ENCODE assay signal across 9 mouse cellular contexts in genomic region chr1:127409512-127409911, GRCm38 (mm10).
A peak's percentile ranks its signal among the peaks of the same experiment; 100 is the strongest.
DNase-seq lines count a peak whose midpoint lies in the region; ATAC-seq and TF ChIP-seq lines count a peak whose summit lies in the region.
"Had no signal": no experiment of that assay in that cellular context is flagged by ENCODE, and none has a peak within 500 bp of the region (broad histone marks: within the 10 kb centered on the region; RNA-seq: fewer than 3 reads in every experiment).

No protein-coding gene starts in this region.

- no peak overlapping the region for H3K4me3 ChIP-seq in MEL (ENCODE audit: control insufficient read depth in 1 of 2, insufficient read depth in 1 of 2, low read depth in 2 of 2, low read length in 2 of 2)
- H3K4me3 ChIP-seq in forebrain, embryonic 16.5 days (replicated peaks; ENCODE audit: low read length), result no peak overlapping the region
- no peak overlapping the region for H3K4me3 ChIP-seq in intestine, postnatal 0 days (ENCODE audit: low read depth, low read length)
- H3K4me3 ChIP-seq: embryonic facial prominence, embryonic 13.5 days had no signal

- no peak overlapping the region for H3K4me2 ChIP-seq in forebrain, embryonic 16.5 days (ENCODE audit: low read length)
- H3K4me2 ChIP-seq in intestine, postnatal 0 days (replicated peaks; ENCODE audit: low read depth), result no peak overlapping the region
- H3K4me2 ChIP-seq: embryonic facial prominence, embryonic 13.5 days had no signal

- peak; percentile 74 for TF ChIP-seq RAD21 in MEL (IDR thresholded peaks at IDR 0.05; ENCODE audit: low read depth, low read length)

- no peak overlapping the region for H3K27ac ChIP-seq in MEL (ENCODE audit: control insufficient read depth, low read depth, low read length)
- H3K27ac ChIP-seq in forebrain, embryonic 16.5 days (ENCODE audit: low read length), result peak overlapping the region; percentile 24
- H3K27ac ChIP-seq in intestine, postnatal 0 days (ENCODE audit: low read depth, low read length), result no peak overlapping the region
- H3K27ac ChIP-seq: embryonic facial prominence, embryonic 13.5 days had no signal

- 31% methylated on average over 5 of the region's 5 CpGs for WGBS in forebrain, embryonic 16.5 days
- WGBS in intestine, postnatal 0 days, result 59% methylated on average over 5 of the region's 5 CpGs

- no peaks in the 10 kb centered on the region for H3K27me3 ChIP-seq in MEL (ENCODE audit: control insufficient read depth in 1 of 2, insufficient read depth in 2 of 2, low read length in 2 of 2)
- H3K27me3 ChIP-seq in forebrain, embryonic 16.5 days (replicated peaks; ENCODE audit: control insufficient read depth, insufficient read depth, low read length), result no peaks in the 10 kb centered on the region
- H3K27me3 ChIP-seq in intestine, postnatal 0 days (replicated peaks; ENCODE audit: control insufficient read depth, insufficient read depth, low read length), result no peaks in the 10 kb centered on the region
- H3K27me3 ChIP-seq: embryonic facial prominence, embryonic 13.5 days had no signal

- H3K79me2 ChIP-seq in MEL (ENCODE audit: control insufficient read depth, insufficient read depth, low read length, poor library complexity), result no peaks in the 10 kb centered on the region

- no peak for TF ChIP-seq EP300 in MEL (IDR thresholded peaks at IDR 0.05; ENCODE audit: low read depth in 1 of 2, low read length in 2 of 2)

- peak; percentile 26 for ATAC-seq in forebrain, embryonic 16.5 days
- ATAC-seq in intestine, postnatal 0 days, result no peak
- peak; percentile 72 for ATAC-seq in megakaryocyte-erythroid progenitor cell, adult 5-6 weeks (replicated peaks; ENCODE audit: low FRiP score, low TSS enrichment, poor library complexity, severe bottlenecking)

- no peaks in the 10 kb centered on the region for H3K4me1 ChIP-seq in MEL (ENCODE audit: control insufficient read depth in 1 of 2, insufficient read depth in 2 of 2, low read length in 2 of 2)
- peaks cover 14% of the 10 kb centered on the region for H3K4me1 ChIP-seq in forebrain, embryonic 16.5 days (replicated peaks; ENCODE audit: control insufficient read depth, insufficient read depth, low read length)
- H3K4me1 ChIP-seq in intestine, postnatal 0 days (replicated peaks; ENCODE audit: control insufficient read depth, insufficient read depth, low read length), result no peaks in the 10 kb centered on the region

- peak; percentile 64 for DNase-seq in 416B (ENCODE audit: low read depth)
- DNase-seq in MEL (ENCODE audit: low read depth, low spot score), result peak; percentile 57
- peak; percentile 29 to 40 for DNase-seq in thymus, postnatal 36 days
- no peak for DNase-seq in frontal cortex, postnatal 25 days (ENCODE audit: low spot score in 2 of 2)
- DNase-seq in left cerebral cortex, postnatal 25 days (ENCODE audit: low spot score in 2 of 2), result no peak

- no peak overlapping the region for H3K9ac ChIP-seq in MEL (ENCODE audit: control insufficient read depth, low read depth, low read length, poor library complexity, severe bottlenecking)
- H3K9ac ChIP-seq in forebrain, embryonic 16.5 days (replicated peaks; ENCODE audit: low read depth, low read length), result no peak overlapping the region
- no peak overlapping the region for H3K9ac ChIP-seq in intestine, postnatal 0 days (ENCODE audit: low read depth, low read length)
- H3K9ac ChIP-seq: embryonic facial prominence, embryonic 13.5 days had no signal

- no peak for TF ChIP-seq POLR2A in MEL (IDR thresholded peaks at IDR 0.05; ENCODE audit: control insufficient read depth in 1 of 2, insufficient read depth in 1 of 2, low read depth in 1 of 2, low read length in 2 of 2, poor library complexity in 1 of 2)

- peak; percentile 28 to 64 (median 60); a peak in 4 of 6 replicates for TF ChIP-seq CTCF in MEL (IDR thresholded peaks at IDR 0.05 in 2 of 3, conservative IDR thresholded peaks at IDR 0.05 in 1 of 3; ENCODE audit: control insufficient read depth in 1 of 3, insufficient read depth in 1 of 3, low read depth in 2 of 3, low read length in 3 of 3, poor library complexity in 1 of 3, severe bottlenecking in 1 of 3)
- peak; percentile 72 for TF ChIP-seq CTCF in intestine, postnatal 0 days (IDR thresholded peaks at IDR 0.05; ENCODE audit: low read depth)

- intact Hi-C loops in left cerebral cortex, postnatal 25 days (cut with DNase I), result no loop called here

- no peaks in the 10 kb centered on the region for H3K9me3 ChIP-seq in MEL (replicated peaks; ENCODE audit: insufficient read depth, low read length)
- H3K9me3 ChIP-seq in forebrain, embryonic 16.5 days (ENCODE audit: control insufficient read depth, low read length), result no peaks in the 10 kb centered on the region
- no peaks in the 10 kb centered on the region for H3K9me3 ChIP-seq in intestine, postnatal 0 days (ENCODE audit: control insufficient read depth)
- H3K9me3 ChIP-seq: embryonic facial prominence, embryonic 13.5 days had no signal

- H3K36me3 ChIP-seq in MEL (ENCODE audit: control insufficient read depth in 1 of 2, insufficient read depth in 2 of 2, low read length in 2 of 2), result peaks cover 0 to 2% of the 10 kb centered on the region in 2 experiments; a peak in 1 of 4 replicates
- H3K36me3 ChIP-seq in forebrain, embryonic 16.5 days (ENCODE audit: control insufficient read depth, insufficient read depth), result no peaks in the 10 kb centered on the region; the same call in 1 of the 2 replicates
- H3K36me3 ChIP-seq in intestine, postnatal 0 days (ENCODE audit: control insufficient read depth, insufficient read depth), result peaks cover 35% of the 10 kb centered on the region

TF ChIP-seq in MEL, 35 proteins besides CTCF, POLR2A, EP300 and RAD21:
- TF ChIP-seq ZC3H11A (IDR thresholded peaks at IDR 0.05; ENCODE audit: low read depth, low read length), result peak; percentile 76
- TF ChIP-seq POLR2AphosphoS5 (IDR thresholded peaks at IDR 0.05; ENCODE audit: borderline replicate concordance, low read depth, low read length), result no peak
- TF ChIP-seq SMC3 (IDR thresholded peaks at IDR 0.05; ENCODE audit: low read depth, low read length), result peak; percentile 67
- no peak for TF ChIP-seq NRF1 (IDR thresholded peaks at IDR 0.05; ENCODE audit: insufficient read depth, low read depth, low read length, poor library complexity, severe bottlenecking)

Comparison
In these comparisons a context has a peak if more than half of its experiments do, and no peak if none do; other contexts are left out.
1. DNase-seq: peak in 416B (single experiment), MEL (single experiment) and thymus, postnatal 36 days (2 of 2); none in frontal cortex, postnatal 25 days (0 of 2) and left cerebral cortex, postnatal 25 days (0 of 2).